Mouse (Mus musculus) forebrain, embryonic 13.5 days (tissue): ENCODE data around the gene Dpy19l2. TPM values are rescaled to one million over a fixed set of nuclear protein-coding genes. Genes with fewer than 3 reads are reported as not detected.
"Not testable (repeated sequence)": the region's sequence is repeated elsewhere in the genome, so short reads cannot be mapped to it uniquely, and the experiment has no call there.

Experiments
- ATAC-seq: fragments of 200-750 bp; cut with Nextera tagmentation; 2 replicates; pipeline ENCODE4 v1.8.0; 2017
- H3K27ac ChIP-seq: fragments of 300-500 bp; sonication (generic); 2 replicates; pipeline ENCODE4 v1.5.1; 2015; ENCODE audit warnings: inconsistent platforms, mild to moderate bottlenecking, moderate library complexity
- H3K27me3 ChIP-seq: fragments of 300-500 bp; sonication (generic); 2 replicates; pipeline ENCODE4 v1.6.1; 2015; ENCODE audit warnings: mild to moderate bottlenecking, inconsistent platforms
- H3K36me3 ChIP-seq: fragments of 300-500 bp; sonication (generic); 2 replicates; pipeline ENCODE4 v1.6.1; 2015; ENCODE audit warnings: mild to moderate bottlenecking, inconsistent platforms; ENCODE audit not compliant: poor library complexity, severe bottlenecking
- H3K4me1 ChIP-seq: fragments of 300-500 bp; sonication (generic); 2 replicates; pipeline ENCODE4 v1.6.1; 2015; ENCODE audit warnings: inconsistent platforms
- H3K4me2 ChIP-seq: fragments of 300-500 bp; sonication (generic); 2 replicates; pipeline ENCODE4 v1.6.1; 2015; ENCODE audit warnings: inconsistent platforms, mild to moderate bottlenecking, moderate library complexity
- H3K4me3 ChIP-seq: fragments of 300-500 bp; sonication (generic); 2 replicates; pipeline ENCODE4 v1.5.1; 2015; ENCODE audit warnings: mild to moderate bottlenecking, inconsistent platforms
- H3K9ac ChIP-seq: fragments of 300-500 bp; sonication (generic); 2 replicates; pipeline ENCODE4 v1.6.1; 2015; ENCODE audit warnings: mild to moderate bottlenecking, inconsistent platforms
- H3K9me3 ChIP-seq: fragments of 300-500 bp; sonication (generic); replicated peaks from 2 replicates; pipeline ENCODE4 v1.6.1; 2016; ENCODE audit warnings: inconsistent platforms
- WGBS: fragments of 180-500 bp; shearing (Covaris S2); methylation state at CpG from one replicate; pipeline ENCODE4 v1.1.7; 2015; 5-methylcytosine and 5-hydroxymethylcytosine counted together
- polyA plus RNA-seq: library from polyadenylated mRNA; unstranded; fragments of >200 nt; fragmentation: Nextera tagmentation; extraction: Ambion mirVana; gene quantifications from 2 replicates; pipeline ENCODE4 v1.2.1, GENCODE M21; 2015

Dpy19l2 gene
- 0.10 and 0.18 TPM in 2 replicates for polyA plus RNA-seq

- no peaks in the 10 kb centered on the region for H3K36me3 ChIP-seq
- H3K27me3 ChIP-seq = no peaks in the 10 kb centered on the region
- H3K4me2 ChIP-seq = peak within 1 kb of the TSS; percentile 96
- ATAC-seq = peak; percentile 92
- H3K4me3 ChIP-seq = peak within 1 kb of the TSS; percentile 51
- peak within 1 kb of the TSS; percentile 68 for H3K9ac ChIP-seq
- peaks cover 8% of the 10 kb centered on the region for H3K4me1 ChIP-seq
- WGBS = 1% methylated on average over 45 of the region's 45 CpGs
- no peaks in the 10 kb centered on the region for H3K9me3 ChIP-seq
- no peak within 1 kb of the TSS for H3K27ac ChIP-seq
Measured at GRCm38 (mm10) chr9:24695700-24696404, at the start of gene Dpy19l2. Gene Dpy19l2, minus strand, starts transcription at chr9:24696293.

GRCm38 (mm10) chr9:24744958-24745357, 48.9 kb upstream of the Dpy19l2 start:
- no peak for ATAC-seq
- WGBS = 90% methylated on average over 5 of the region's 5 CpGs

DNA sequence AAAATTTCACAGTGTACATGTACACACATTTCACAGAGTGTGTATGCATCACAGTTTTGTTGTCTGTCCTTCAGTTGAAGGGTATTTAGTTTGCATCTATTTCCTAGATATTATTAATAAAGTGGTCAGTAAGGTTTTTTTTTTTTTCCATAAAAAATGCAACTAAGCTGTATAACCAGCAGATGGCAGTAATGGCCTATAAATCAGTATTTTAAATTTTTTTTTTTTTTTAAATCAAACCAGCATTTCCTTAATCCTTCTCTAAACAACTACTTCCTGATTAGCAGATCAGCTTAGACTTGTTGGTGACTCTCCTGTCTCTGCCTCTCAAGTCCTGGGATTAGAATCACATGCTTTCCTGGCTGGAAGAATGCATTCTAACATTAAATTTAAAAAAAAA, 5.2 kb upstream of the Dpy19l2 start:
- H3K27ac ChIP-seq = no peak overlapping the region
- H3K9ac ChIP-seq = no peak overlapping the region
- no peaks in the 10 kb centered on the region for H3K36me3 ChIP-seq
- no peaks in the 10 kb centered on the region for H3K9me3 ChIP-seq
- no peak for ATAC-seq
- H3K4me1 ChIP-seq = peaks cover under 1% of the 10 kb centered on the region; the same call in 1 of the 2 replicates
- no peaks in the 10 kb centered on the region for H3K27me3 ChIP-seq
- no peak overlapping the region for H3K4me2 ChIP-seq
- no peak overlapping the region for H3K4me3 ChIP-seq

More at GRCm38 (mm10) chr9:24744958-24745357, 48.9 kb upstream of the Dpy19l2 start:
- H3K4me2 ChIP-seq = no peak overlapping the region
- H3K27ac ChIP-seq = no peak overlapping the region
- H3K9ac ChIP-seq = no peak overlapping the region
- H3K4me3 ChIP-seq = no peak overlapping the region
- no peaks in the 10 kb centered on the region for H3K4me1 ChIP-seq
- no peaks in the 10 kb centered on the region for H3K36me3 ChIP-seq
- H3K27me3 ChIP-seq = no peaks in the 10 kb centered on the region
- H3K9me3 ChIP-seq = no peaks in the 10 kb centered on the region

DNA sequence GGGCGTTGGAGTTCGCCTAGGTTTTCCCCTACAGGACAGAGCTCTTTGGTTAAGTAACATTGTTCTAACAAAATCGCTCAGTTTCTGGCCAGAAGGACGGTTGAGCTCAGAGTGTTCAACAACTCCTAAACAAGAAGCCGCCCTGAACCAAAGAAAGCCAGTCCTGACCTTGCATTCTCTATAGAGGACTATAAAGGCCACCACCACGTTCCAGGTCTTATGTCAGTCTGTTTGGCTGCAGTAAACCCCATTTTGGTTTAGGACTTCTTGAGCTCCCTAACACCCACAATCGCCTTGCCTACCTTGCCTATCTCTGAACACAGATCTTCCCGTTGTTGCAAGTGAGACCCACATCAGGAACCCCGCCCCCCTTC, 299 bp upstream of the Dpy19l2 start:
- ATAC-seq = no peak
- Histone ChIP-seq H3K4me1 (peaks cover 8% of the 10 kb centered on the region), H3K36me3 (no peaks in the 10 kb centered on the region), H3K27me3 (no peaks in the 10 kb centered on the region), H3K9ac (peak overlapping the region; percentile 68), H3K4me3 (peak overlapping the region; percentile 51), H3K4me2 (peak overlapping the region; percentile 96), H3K27ac (no peak overlapping the region), H3K9me3 (no peaks in the 10 kb centered on the region)
- WGBS = 18% methylated on average over 9 of the region's 9 CpGs

DNA sequence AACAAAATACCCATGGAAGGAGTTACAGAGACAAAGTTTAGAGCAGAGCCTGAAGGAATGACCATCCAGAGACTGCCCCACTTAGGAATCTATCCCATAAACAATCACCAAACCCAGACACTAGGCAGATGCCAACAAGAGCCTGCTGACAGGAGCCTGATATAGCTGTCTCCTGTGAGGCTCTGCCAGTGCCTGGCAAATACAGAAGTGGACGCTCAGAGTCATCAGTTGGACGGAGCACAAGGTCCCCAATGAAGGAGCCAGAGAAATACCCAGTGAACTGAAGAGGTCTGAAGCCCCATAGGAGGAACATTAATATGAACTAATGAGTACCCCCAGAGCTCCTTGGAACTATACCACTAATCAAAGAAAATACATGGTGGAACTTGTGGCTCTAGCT, 58.8 kb downstream of the Dpy19l2 start:
- H3K4me1 ChIP-seq, H3K4me3 ChIP-seq, H3K36me3 ChIP-seq, H3K27me3 ChIP-seq, H3K4me2 ChIP-seq, ATAC-seq, H3K9me3 ChIP-seq, H3K9ac ChIP-seq, H3K27ac ChIP-seq: not testable (repeated sequence)
- 100% methylated on average over 2 of the region's 2 CpGs for WGBS

GRCm38 (mm10) chr9:24624896-24625295, 71.2 kb downstream of the Dpy19l2 start, which contains the start of gene Cypt4:
Gene Cypt4, plus strand, starts transcription at chr9:24625196.
- WGBS = 91% methylated on average over 5 of the region's 5 CpGs
- no peak within 1 kb of the TSS for H3K9ac ChIP-seq
- no peak within 1 kb of the TSS for H3K4me3 ChIP-seq
- H3K27ac ChIP-seq = no peak within 1 kb of the TSS
- no peaks in the 10 kb centered on the region for H3K36me3 ChIP-seq
- no peaks in the 10 kb centered on the region for H3K27me3 ChIP-seq
- H3K4me1 ChIP-seq = no peaks in the 10 kb centered on the region
- H3K9me3 ChIP-seq = no peaks in the 10 kb centered on the region
- no peak for ATAC-seq
- no peak within 1 kb of the TSS for H3K4me2 ChIP-seq

DNA sequence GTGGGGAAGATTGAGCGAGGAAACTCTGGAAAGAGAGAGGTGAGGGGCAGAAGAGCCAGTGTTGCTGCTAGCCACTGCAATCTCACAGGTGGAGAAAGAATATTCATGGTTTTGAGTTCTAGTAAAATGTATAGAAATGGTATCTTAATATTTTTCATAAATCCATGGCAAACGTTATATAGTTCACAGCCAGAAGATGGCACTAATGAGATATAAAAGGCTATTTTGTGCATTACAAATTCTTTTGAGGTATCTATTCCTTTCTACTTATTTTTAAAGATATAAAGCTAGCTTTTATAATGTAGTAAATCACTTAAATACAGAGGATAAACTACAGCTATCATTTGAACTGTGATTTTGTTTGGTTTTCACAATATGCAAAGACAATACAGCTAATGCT, 157.9 kb downstream of the Dpy19l2 start:
- no peak overlapping the region for H3K4me2 ChIP-seq
- no peak overlapping the region for H3K27ac ChIP-seq
- no peaks in the 10 kb centered on the region for H3K27me3 ChIP-seq
- H3K36me3 ChIP-seq = no peaks in the 10 kb centered on the region
- WGBS = 47% methylated on average over 2 of the region's 2 CpGs
- H3K9me3 ChIP-seq = no peaks in the 10 kb centered on the region
- no peak overlapping the region for H3K9ac ChIP-seq
- ATAC-seq = no peak
- H3K4me1 ChIP-seq = no peaks in the 10 kb centered on the region
- H3K4me3 ChIP-seq = no peak overlapping the region

- no peak overlapping the region for H3K27ac ChIP-seq
- WGBS = 62% methylated on average over 10 of the region's 10 CpGs
Measured at GRCm38 (mm10) chr9:24516575-24517139, 179.4 kb downstream of the Dpy19l2 start.

DNA sequence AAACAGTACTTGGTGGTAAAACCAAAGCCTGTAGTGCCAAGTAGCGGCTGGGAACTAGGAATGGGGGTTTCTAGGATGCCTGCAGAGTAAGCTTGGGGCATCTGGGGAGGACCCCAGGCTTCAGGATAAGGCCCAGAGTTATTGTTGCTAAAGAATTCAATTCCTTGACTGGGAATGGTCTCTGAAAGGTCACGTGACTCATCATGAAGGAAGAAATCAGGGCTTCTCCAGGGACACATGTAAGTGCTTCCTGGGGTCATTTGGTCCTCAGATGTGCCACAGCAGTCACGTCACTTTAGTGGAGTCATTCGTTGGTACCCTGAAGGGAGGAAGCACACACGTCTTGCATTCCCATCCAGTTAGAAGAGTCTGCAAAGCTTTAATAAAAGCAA, 182.0 kb downstream of the Dpy19l2 start:
- H3K27ac ChIP-seq = no peak overlapping the region
- ATAC-seq = no peak
- H3K4me3 ChIP-seq = no peak overlapping the region
- H3K4me1 ChIP-seq = no peaks in the 10 kb centered on the region
- H3K9ac ChIP-seq = no peak overlapping the region
- H3K9me3 ChIP-seq = no peaks in the 10 kb centered on the region
- 81% methylated on average over 5 of the region's 5 CpGs for WGBS
- no peak overlapping the region for H3K4me2 ChIP-seq
- H3K36me3 ChIP-seq = no peaks in the 10 kb centered on the region
- H3K27me3 ChIP-seq = no peaks in the 10 kb centered on the region

More at GRCm38 (mm10) chr9:24516575-24517139, 179.4 kb downstream of the Dpy19l2 start:
- no peaks in the 10 kb centered on the region for H3K27me3 ChIP-seq
- no peaks in the 10 kb centered on the region for H3K36me3 ChIP-seq
- no peaks in the 10 kb centered on the region for H3K9me3 ChIP-seq
- no peak overlapping the region for H3K4me2 ChIP-seq
- no peaks in the 10 kb centered on the region for H3K4me1 ChIP-seq
- H3K9ac ChIP-seq = no peak overlapping the region
- peak; percentile 82 for ATAC-seq
- no peak overlapping the region for H3K4me3 ChIP-seq

DNA sequence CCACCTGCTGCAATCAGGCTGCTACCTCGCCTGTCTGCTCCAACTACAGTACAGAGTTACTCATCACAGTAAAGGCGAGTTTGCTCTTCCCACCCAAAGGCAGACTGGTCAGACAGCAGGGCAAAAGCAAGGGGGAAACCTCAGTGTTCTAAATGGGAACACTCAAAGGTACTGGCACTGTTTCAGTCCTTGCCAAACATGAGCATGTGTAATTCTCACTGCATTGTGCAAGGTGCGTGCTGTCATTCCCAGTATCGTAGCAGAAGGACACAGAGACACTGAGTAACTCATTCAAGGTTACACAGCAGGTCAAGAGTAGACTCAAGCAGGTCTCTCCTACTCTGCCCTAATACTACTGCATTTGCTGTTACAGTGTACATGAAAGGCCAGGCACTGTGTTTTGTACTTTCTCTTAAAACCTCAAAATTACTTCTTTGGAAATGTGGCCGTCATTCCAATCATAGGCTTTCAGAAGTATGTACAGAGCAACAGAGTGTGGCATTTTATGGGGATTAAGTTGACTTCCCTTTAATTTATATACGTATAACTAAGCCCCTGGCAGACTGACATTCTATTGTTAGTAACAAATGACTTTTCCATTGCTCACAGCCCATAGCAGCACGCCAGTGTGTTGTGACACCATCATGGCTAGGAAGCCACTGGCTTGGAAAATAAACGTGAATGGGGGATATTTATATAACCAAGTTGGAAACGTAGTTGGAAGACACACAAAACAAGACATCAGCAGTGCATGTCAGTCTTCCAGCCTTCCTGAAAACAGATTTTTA, 182.6 kb downstream of the Dpy19l2 start:
- no peak overlapping the region for H3K27ac ChIP-seq
- no peaks in the 10 kb centered on the region for H3K4me1 ChIP-seq
- H3K4me2 ChIP-seq = no peak overlapping the region
- H3K27me3 ChIP-seq = no peaks in the 10 kb centered on the region
- H3K36me3 ChIP-seq = no peaks in the 10 kb centered on the region
- 77% methylated on average over 9 of the region's 9 CpGs for WGBS
- no peak overlapping the region for H3K4me3 ChIP-seq
- H3K9ac ChIP-seq = no peak overlapping the region
- H3K9me3 ChIP-seq = no peaks in the 10 kb centered on the region
- ATAC-seq = no peak

DNA sequence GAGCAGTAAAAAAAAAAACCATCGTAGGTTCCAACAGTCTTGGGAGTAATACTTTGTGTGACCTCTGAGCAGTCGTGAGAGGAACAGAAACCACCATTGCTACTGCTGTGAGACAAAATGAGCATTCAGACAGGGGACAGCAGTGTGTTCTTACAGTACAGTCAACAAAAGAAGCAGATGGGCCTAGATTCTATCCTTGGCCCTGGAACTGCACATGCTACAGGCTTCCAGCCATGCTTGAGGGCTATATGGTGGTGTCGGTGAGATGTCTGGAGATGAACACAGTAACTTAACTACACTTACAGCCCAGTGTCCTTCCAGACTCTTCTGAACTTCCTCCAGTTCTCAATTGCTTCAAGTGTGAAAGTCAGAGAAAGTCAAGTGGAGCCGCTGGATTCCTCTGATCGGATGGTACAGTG, 184.0 kb downstream of the Dpy19l2 start:
- no peaks in the 10 kb centered on the region for H3K27me3 ChIP-seq
- no peaks in the 10 kb centered on the region for H3K4me1 ChIP-seq
- 94% methylated on average over 5 of the region's 5 CpGs for WGBS
- no peaks in the 10 kb centered on the region for H3K36me3 ChIP-seq
- no peak overlapping the region for H3K9ac ChIP-seq
- H3K4me3 ChIP-seq = no peak overlapping the region
- no peak overlapping the region for H3K27ac ChIP-seq
- H3K4me2 ChIP-seq = no peak overlapping the region
- ATAC-seq = no peak
- no peaks in the 10 kb centered on the region for H3K9me3 ChIP-seq

GRCm38 (mm10) chr9:24511371-24512120, 184.5 kb downstream of the Dpy19l2 start:
- Histone ChIP-seq H3K4me2 (no peak overlapping the region), H3K4me1 (no peaks in the 10 kb centered on the region), H3K9me3 (no peaks in the 10 kb centered on the region), H3K36me3 (no peaks in the 10 kb centered on the region), H3K27ac (no peak overlapping the region), H3K4me3 (no peak overlapping the region), H3K9ac (no peak overlapping the region), H3K27me3 (no peaks in the 10 kb centered on the region)
- ATAC-seq = no peak
- WGBS = 89% methylated on average over 4 of the region's 4 CpGs
